Mouse (Mus musculus) liver, adult 2 months (tissue): ENCODE measurements around the gene Rbp3.

Source experiments
- CTCF ChIP-seq: fragments of 200-500 bp; IDR thresholded peaks from 2 replicates; pipeline ENCODE4 v1.5.1; 2011; ENCODE audit warnings: low read depth, low read length, control low read depth
- POLR2A ChIP-seq: fragments of 200-500 bp; IDR thresholded peaks from 2 replicates; pipeline ENCODE4 v1.6.1; 2011; ENCODE audit warnings: low read length, control low read depth; ENCODE audit not compliant: insufficient read depth; ENCODE audit errors: extremely low read depth

- TF ChIP-seq POLR2A (no peak), CTCF (no peak)
Measured at GRCm38 (mm10) chr14:33931853-33932252, 21.9 kb upstream of the Rbp3 start.
